Mouse (Mus musculus) urinary bladder, postnatal 10 days (tissue): ENCODE data around the gene Kcnmb3.

Experiments used
- DNase-seq: peaks from one replicate; pipeline ENCODE4 v3.0.0; 2022; ENCODE audit warnings: low spot score

Kcnmb3 gene

GRCm38 (mm10) chr3:32492097-32493090 lies at the start of gene Kcnmb3:
Gene Kcnmb3, minus strand, starts transcription at chr3:32492231.
- no peak for DNase-seq

- DNase-seq = no peak
These were observed 46.1 kb upstream of the Kcnmb3 start for GRCm38 (mm10) chr3:32538091-32538490.

GRCm38 (mm10) chr3:32537556-32537955 lies 45.5 kb upstream of the Kcnmb3 start:
- no peak for DNase-seq

GRCm38 (mm10) chr3:32535692-32536091 lies 43.7 kb upstream of the Kcnmb3 start:
- no peak for DNase-seq

GRCm38 (mm10) chr3:32530041-32530440 lies 38.0 kb upstream of the Kcnmb3 start:
- DNase-seq = no peak

- DNase-seq = peak; percentile 63
These were observed 37.4 kb upstream of the Kcnmb3 start, which contains the start of gene Mfn1 for GRCm38 (mm10) chr3:32529303-32529898. Gene Mfn1, plus strand, starts transcription at chr3:32529465.

- no peak for DNase-seq
These were observed 35.1 kb upstream of the Kcnmb3 start for GRCm38 (mm10) chr3:32527181-32527580.

GRCm38 (mm10) chr3:32513528-32513927 lies 21.5 kb upstream of the Kcnmb3 start:
- no peak for DNase-seq

GRCm38 (mm10) chr3:32512686-32513284 lies 20.8 kb upstream of the Kcnmb3 start:
- DNase-seq = no peak

GRCm38 (mm10) chr3:32511191-32511550 lies 19.1 kb upstream of the Kcnmb3 start:
- DNase-seq = no peak

- peak; percentile 93 for DNase-seq
These were observed 18.6 kb upstream of the Kcnmb3 start for GRCm38 (mm10) chr3:32510375-32511190.

- no peak for DNase-seq
These were observed 17.7 kb upstream of the Kcnmb3 start, which contains the start of gene Zfp639 for GRCm38 (mm10) chr3:32509496-32510374. Gene Zfp639, plus strand, starts transcription at chr3:32510259.

GRCm38 (mm10) chr3:32508666-32509324 lies 16.8 kb upstream of the Kcnmb3 start:
- no peak for DNase-seq

- no peak for DNase-seq
These were observed 14.6 kb upstream of the Kcnmb3 start for GRCm38 (mm10) chr3:32506366-32507225.

- no peak for DNase-seq
These were observed 13.8 kb upstream of the Kcnmb3 start for GRCm38 (mm10) chr3:32505841-32506240.

- no peak for DNase-seq
These were observed 8.3 kb upstream of the Kcnmb3 start for GRCm38 (mm10) chr3:32500346-32500745.

GRCm38 (mm10) chr3:32496711-32497070 lies 4.7 kb upstream of the Kcnmb3 start:
- no peak for DNase-seq

GRCm38 (mm10) chr3:32495856-32496710 lies 4.1 kb upstream of the Kcnmb3 start:
- DNase-seq = no peak
